Mouse (Mus musculus): Measurements from ENCODE around the gene Psma1. TPM values are rescaled to one million over a fixed set of nuclear protein-coding genes. Genes with fewer than 3 reads are reported as not detected.

The Psma1 gene
- polyA plus RNA-seq (2011; ENCODE audit: insufficient read depth, insufficient read length, low replicate concordance, missing spikeins): 60.1 and 73.8 TPM in 2 replicates

DNA sequence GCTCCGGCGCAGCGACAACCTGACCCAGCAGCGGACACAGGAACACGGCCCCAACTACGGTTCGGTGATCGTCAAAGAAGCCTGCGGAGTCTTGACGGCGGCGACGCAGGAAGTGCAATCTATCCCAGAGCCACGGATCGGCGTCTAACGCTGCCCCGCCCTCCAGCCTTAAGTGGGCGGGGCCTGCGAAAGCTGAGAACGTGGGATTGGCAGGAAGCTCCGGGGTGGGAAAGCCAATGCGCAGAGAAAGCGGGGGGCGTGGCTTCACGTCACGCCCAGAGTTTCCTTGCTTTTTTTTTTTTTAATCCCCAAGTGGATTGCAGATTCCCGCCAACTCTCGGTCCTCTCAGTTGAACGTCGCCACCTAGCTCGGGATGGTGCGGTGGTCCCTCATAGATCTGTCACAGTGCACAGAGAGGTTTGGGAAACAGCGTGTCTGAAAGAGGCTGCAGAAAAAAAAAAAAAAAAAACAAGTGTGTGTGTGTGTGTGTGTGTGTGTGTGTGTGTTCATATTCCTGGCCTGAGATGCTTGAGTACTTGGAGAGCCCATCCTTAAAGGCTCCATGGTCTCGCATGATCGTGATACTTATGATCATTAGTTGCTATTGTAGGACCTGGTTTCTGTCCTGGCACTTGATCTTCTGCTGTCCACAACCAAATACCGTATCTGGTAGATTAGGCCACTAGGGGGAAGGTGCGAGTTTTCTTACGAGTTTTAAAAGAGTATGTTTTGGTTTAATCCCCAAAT is at the start of gene Psma1:
TSS of gene Psma1 (minus strand) at position 114 of the 748 bp plus-strand sequence.
- TF ChIP-seq CTCF (IDR thresholded peaks at IDR 0.05; ENCODE audit: control insufficient read depth, insufficient read depth, low read length) (0 out of 2 replicates have a peak, but pooled peaks have one; percentile 3), POLR2A (IDR thresholded peaks at IDR 0.05; ENCODE audit: borderline replicate concordance, control insufficient read depth, low read depth, low read length) (peak; percentile 92)
- H3K27ac ChIP-seq (ENCODE audit: control insufficient read depth, insufficient read depth, low read depth, low read length, poor library complexity): peak within 1 kb of the TSS; percentile 25
- peak within 1 kb of the TSS; percentile 90 for H3K4me3 ChIP-seq (replicated peaks; ENCODE audit: control insufficient read depth, low read depth, low read length)
- WGBS: under 1% methylated on average over 39 of the region's 39 CpGs
- no peaks in the 10 kb centered on the region for H3K4me1 ChIP-seq (ENCODE audit: control insufficient read depth, insufficient read depth, low read length)

DNA sequence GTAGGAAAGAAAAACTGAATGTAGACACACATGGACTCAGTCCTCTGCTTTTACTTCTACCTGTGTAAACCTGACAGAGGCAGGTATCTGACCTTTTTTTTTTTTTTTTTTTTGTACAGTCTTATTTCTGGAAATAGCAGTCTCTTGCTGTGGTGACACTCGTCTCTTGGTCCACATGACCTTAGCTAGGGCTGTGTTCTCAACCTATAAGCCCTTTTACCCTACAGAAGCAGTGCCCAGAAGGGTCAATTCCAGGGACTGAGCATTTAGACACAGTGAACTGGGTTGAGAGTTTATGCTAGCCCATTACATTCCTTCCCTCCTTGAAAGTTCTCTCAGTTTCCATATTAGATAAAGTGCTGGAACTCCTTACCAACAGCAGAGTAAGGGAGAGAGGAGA is 47.6 kb upstream of the Psma1 start:
- no peak overlapping the region for H3K27ac ChIP-seq (ENCODE audit: control insufficient read depth, insufficient read depth, low read depth, low read length, poor library complexity)
- WGBS: 71% methylated on average over 1 of the region's 1 CpGs
- H3K4me1 ChIP-seq (ENCODE audit: control insufficient read depth, insufficient read depth, low read length): no peaks in the 10 kb centered on the region
- no peak overlapping the region for H3K4me3 ChIP-seq (replicated peaks; ENCODE audit: control insufficient read depth, low read depth, low read length)
- no peak for TF ChIP-seq POLR2A (IDR thresholded peaks at IDR 0.05; ENCODE audit: borderline replicate concordance, control insufficient read depth, low read depth, low read length)
- TF ChIP-seq CTCF (IDR thresholded peaks at IDR 0.05; ENCODE audit: control insufficient read depth, insufficient read depth, low read length): no peak

DNA sequence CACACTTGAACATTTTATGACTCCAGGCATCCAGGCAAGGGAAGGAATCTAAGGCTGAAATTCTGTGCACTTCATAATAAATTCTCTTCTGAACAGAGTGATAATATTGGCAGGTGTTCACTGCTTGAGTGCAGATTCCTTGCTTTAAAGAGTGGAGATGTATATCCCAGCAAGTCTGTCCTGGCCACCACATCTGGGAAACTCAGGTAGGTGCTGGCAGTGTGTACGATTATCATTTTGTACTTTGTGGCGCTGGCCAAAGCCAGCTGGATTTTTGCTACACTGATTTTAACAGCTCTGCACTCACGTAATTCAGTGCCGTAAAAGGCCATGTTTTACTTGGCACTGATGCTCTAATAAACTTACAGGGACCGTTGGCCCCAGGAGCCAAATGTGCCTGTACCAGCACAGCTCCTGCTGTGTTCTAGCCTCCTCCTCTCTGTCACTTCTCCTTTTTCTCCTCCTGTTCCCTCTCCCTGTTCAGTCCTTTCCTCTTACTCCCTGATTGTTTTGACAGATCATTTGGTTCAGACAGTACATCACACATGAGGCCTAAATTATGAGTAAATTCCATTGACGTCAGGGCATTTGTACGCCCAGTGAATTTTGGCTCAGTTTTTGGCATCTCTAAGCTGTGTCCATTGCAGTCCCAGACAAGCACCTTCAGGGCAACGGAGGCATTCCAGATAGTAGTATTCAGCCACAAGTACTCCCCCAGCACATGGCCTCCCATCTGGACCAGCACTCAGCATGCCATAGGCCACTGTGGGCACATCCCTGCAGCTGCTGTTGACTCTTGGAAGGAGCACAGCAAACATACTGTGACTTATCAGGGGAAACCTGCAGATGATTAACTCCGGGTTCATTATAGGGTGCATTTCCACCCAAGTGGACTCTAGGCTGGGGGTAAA is 46.9 kb upstream of the Psma1 start:
- Histone ChIP-seq H3K4me1 (ENCODE audit: control insufficient read depth, insufficient read depth, low read length) (no peaks in the 10 kb centered on the region), H3K4me3 (replicated peaks; ENCODE audit: control insufficient read depth, low read depth, low read length) (no peak overlapping the region), H3K27ac (ENCODE audit: control insufficient read depth, insufficient read depth, low read depth, low read length, poor library complexity) (no peak overlapping the region)
- WGBS: 78% methylated on average over 9 of the region's 9 CpGs
- TF ChIP-seq CTCF (IDR thresholded peaks at IDR 0.05; ENCODE audit: control insufficient read depth, insufficient read depth, low read length) (no peak), POLR2A (IDR thresholded peaks at IDR 0.05; ENCODE audit: borderline replicate concordance, control insufficient read depth, low read depth, low read length) (no peak)

DNA sequence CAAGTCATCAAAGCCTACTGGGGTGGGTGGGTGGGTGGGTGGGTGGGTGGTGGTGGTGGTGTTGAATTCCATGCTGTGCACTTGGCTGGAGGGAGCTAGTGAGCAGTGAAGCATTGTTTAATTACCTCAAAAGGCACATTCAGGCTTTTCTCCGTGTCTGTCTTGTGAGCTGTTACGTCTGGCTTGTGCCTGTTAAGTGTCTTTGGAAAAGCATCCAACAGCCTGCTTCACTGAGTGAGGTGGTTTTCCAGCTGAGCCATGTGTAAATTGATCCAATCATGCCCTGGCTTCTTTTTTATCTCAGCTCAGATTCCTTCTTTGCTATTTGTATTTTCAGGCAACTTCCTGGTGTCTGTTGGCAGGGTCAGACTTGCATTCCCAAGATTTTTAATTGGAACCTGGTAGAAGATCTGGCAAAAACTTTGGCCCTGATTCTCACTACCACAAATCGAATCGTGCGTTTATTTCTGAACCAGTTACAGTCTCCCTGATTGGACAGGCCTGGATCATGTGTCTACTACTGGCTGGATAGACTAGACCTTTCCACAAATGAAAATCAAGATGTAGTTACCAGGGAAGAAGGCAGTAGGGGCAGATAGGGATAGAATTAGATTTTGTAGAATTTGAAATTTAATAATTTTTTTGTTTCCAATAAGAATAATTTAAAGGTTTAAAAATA is 45.9 kb upstream of the Psma1 start:
- H3K27ac ChIP-seq (ENCODE audit: control insufficient read depth, insufficient read depth, low read depth, low read length, poor library complexity): no peak overlapping the region

DNA sequence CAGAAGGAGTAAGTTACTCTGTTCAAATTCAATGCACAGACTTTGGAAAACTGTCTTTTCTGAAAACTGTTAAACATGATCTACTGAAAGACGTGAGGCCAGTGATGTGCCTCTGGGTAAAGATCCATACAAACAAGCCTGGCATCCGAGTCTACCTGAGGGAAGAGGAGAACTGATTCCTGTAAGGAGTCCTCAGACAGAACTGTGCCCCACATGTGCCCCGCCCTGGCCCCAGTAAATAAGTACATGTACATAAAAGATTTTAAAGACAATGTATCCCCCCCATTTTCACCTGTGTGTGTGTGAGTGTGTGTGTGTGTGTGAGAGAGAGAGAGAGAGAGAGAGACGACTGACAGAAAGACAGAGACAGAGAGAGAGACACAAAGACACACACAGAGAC is 42.0 kb upstream of the Psma1 start:
- Histone ChIP-seq H3K4me1 (ENCODE audit: control insufficient read depth, insufficient read depth, low read length) (peaks cover 2% of the 10 kb centered on the region; the same call in 1 of the 2 replicates), H3K27ac (ENCODE audit: control insufficient read depth, insufficient read depth, low read depth, low read length, poor library complexity) (peak overlapping the region; percentile 79), H3K4me3 (replicated peaks; ENCODE audit: control insufficient read depth, low read depth, low read length) (no peak overlapping the region)
- TF ChIP-seq POLR2A (IDR thresholded peaks at IDR 0.05; ENCODE audit: borderline replicate concordance, control insufficient read depth, low read depth, low read length): no peak
- no peak for TF ChIP-seq CTCF (IDR thresholded peaks at IDR 0.05; ENCODE audit: control insufficient read depth, insufficient read depth, low read length)
- 41% methylated on average over 4 of the region's 4 CpGs for WGBS

More for the DNA sequence above, 45.9 kb upstream of the Psma1 start:
- Histone ChIP-seq H3K4me3 (replicated peaks; ENCODE audit: control insufficient read depth, low read depth, low read length) (no peak overlapping the region), H3K4me1 (ENCODE audit: control insufficient read depth, insufficient read depth, low read length) (no peaks in the 10 kb centered on the region)
- WGBS: 84% methylated on average over 5 of the region's 5 CpGs
- TF ChIP-seq CTCF (IDR thresholded peaks at IDR 0.05; ENCODE audit: control insufficient read depth, insufficient read depth, low read length) (no peak), POLR2A (IDR thresholded peaks at IDR 0.05; ENCODE audit: borderline replicate concordance, control insufficient read depth, low read depth, low read length) (no peak)

DNA sequence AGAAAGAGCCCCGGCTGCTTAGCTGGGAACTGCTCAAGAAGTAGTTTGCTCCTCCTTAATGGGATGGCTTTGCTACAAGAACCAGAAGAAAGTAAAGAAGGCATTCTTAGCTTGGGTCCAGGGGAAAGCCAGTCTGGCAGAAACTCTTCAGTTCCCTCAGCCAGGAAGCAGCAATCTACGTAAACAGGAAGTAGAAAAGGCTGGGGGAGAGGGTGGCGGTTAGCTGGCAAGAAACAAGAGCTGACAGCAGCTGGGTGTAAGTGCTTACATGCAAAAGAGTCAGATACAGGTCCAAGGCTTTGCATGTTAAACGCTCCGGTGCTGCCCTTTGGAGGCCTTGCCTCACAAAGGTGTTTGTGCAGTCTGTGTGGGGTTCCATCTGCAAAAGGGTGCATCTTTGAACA is 41.5 kb upstream of the Psma1 start:
- no peak overlapping the region for H3K4me3 ChIP-seq (replicated peaks; ENCODE audit: control insufficient read depth, low read depth, low read length)
- 2% methylated on average over 5 of the region's 5 CpGs for WGBS
- H3K27ac ChIP-seq (ENCODE audit: control insufficient read depth, insufficient read depth, low read depth, low read length, poor library complexity): peak overlapping the region; percentile 79
- peaks cover 2% of the 10 kb centered on the region; the same call in 1 of the 2 replicates for H3K4me1 ChIP-seq (ENCODE audit: control insufficient read depth, insufficient read depth, low read length)
- TF ChIP-seq CTCF (IDR thresholded peaks at IDR 0.05; ENCODE audit: control insufficient read depth, insufficient read depth, low read length) (no peak), POLR2A (IDR thresholded peaks at IDR 0.05; ENCODE audit: borderline replicate concordance, control insufficient read depth, low read depth, low read length) (no peak)

DNA sequence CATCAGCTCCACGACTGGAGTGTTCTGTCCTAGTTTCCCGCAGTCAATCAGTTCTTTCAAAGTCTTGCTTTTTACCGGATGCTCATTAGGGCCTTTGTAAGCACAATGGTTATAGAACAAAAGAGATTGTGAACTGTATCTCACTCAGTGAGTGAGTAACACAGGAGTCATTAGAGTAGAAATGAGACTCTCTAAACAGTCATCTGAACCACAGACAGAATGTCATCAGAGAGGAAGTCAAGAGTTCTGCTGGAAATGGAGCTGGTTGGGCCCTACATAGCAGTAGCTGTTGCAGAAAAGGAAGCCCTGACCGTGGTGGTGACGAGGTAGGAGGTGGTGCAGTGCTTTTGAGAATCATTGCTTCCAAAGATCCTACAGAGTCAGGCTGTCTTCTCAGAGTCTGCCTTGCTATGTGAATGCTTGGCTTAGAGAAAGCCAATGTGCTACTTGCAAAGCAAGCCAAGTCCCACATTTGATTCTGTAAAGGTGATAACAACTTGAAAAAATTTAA is 40.5 kb upstream of the Psma1 start:
- H3K4me1 ChIP-seq (ENCODE audit: control insufficient read depth, insufficient read depth, low read length): peaks cover 2% of the 10 kb centered on the region; the same call in 1 of the 2 replicates
- TF ChIP-seq POLR2A (IDR thresholded peaks at IDR 0.05; ENCODE audit: borderline replicate concordance, control insufficient read depth, low read depth, low read length): no peak
- no peak for TF ChIP-seq CTCF (IDR thresholded peaks at IDR 0.05; ENCODE audit: control insufficient read depth, insufficient read depth, low read length)
- H3K4me3 ChIP-seq (replicated peaks; ENCODE audit: control insufficient read depth, low read depth, low read length): no peak overlapping the region
- peak overlapping the region; percentile 77 for H3K27ac ChIP-seq (ENCODE audit: control insufficient read depth, insufficient read depth, low read depth, low read length, poor library complexity)
- 21% methylated on average over 5 of the region's 5 CpGs for WGBS
